Mouse (Mus musculus) left cerebral cortex, adult 8-10 months (tissue): Measurements from ENCODE around the gene P2ry12. TPM values are rescaled to one million over a fixed set of nuclear protein-coding genes. Genes with fewer than 3 reads are reported as not detected.

Experiments
- DNase-seq, 2 experiments: peaks; one replicate each; pipeline ENCODE4 v3.0.0; 2022; ENCODE audit warnings: low spot score in 2 of 2
- total RNA-seq, 4 experiments: library from RNA; stranded (reverse); gene quantifications; 2 replicates each; pipeline ENCODE4 v1.2.4; 2022

Gene P2ry12
- total RNA-seq, 4 experiments from 2014 or later, result 45.9 to 75.5 (median 56.3) TPM

DNA sequence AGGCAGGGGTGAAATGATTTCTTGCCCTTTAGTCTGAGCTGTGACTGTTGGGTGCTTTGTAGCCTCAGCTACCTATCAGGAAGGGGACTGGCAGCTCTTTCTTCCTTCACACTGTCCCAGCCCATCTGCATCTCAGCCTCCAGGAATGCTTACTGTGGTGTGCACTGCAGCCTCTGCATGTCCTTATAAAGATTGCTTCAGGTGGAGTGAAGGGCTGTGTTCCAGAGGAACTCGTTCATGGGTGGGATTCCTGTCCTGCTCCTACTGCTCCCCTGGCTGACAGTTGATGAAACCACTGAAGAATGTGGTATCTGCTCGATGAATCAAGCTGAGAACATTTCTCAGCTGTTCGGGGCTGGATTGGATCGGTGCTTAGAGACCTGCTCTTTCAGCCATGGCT, 75.3 kb downstream of the P2ry12 start:
- DNase-seq, result no peak

DNA sequence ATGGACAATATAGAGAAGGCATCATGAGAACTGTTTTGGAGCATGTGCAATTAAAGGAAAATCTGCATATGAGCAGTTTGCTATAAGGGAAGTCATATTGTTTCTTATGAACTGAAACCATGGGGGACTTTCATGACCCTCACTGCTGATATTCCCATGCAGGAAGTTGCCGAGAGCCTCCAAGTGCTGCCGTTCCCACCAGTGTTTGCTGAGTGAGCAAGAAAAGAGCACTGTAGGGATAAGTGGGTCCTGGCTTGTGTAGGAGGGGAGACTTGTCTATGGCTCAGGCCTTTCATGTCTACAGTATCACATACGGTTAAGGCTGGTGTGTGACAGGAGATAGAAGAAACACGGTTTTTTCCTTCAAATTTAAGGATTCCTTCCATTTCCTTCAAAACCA, 77.0 kb downstream of the P2ry12 start:
- no peak for DNase-seq

- DNase-seq, result no peak
Observed at GRCm38 (mm10) chr3:59182129-59182528, 80.5 kb downstream of the P2ry12 start.

DNA sequence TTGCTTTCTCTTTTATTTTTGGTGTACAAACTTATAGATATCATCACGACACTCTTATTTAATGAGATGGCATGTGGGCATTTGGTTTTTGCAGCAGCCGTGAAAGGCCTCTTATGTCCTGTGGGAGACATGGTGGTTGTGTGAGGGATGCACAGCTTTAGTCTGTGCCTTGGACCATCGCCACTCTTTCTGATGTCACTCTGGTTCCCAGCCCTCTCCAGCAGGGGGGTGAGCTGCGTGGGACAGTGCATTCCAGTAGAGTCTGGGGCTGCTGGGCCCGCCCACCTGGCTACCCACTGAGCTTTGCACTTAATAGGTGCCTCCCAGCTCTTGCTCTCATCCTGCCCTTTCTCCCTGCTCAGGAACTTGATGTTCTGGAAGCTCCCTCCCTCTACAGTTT, 81.5 kb downstream of the P2ry12 start:
- DNase-seq, result no peak

DNA sequence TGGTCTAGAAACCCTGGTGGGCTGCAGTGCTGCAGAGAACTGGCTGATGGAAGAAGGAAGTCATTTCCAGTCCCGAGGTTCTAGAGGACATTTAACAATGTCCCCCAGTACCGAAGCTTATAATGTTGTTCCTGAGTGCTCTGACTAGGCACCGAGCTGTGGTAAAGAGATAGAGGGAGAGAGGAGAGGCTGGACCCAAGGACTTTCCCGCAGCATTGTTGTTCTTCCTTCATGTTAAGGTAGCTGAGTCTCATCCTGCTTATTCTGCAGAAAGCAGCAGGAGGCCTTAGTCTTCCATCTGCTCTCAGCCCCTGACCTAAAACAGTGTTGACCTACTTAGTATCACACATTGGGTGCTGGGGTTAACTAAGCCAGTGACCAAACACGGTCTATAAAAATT, 85.8 kb downstream of the P2ry12 start:
- DNase-seq, result no peak

DNA sequence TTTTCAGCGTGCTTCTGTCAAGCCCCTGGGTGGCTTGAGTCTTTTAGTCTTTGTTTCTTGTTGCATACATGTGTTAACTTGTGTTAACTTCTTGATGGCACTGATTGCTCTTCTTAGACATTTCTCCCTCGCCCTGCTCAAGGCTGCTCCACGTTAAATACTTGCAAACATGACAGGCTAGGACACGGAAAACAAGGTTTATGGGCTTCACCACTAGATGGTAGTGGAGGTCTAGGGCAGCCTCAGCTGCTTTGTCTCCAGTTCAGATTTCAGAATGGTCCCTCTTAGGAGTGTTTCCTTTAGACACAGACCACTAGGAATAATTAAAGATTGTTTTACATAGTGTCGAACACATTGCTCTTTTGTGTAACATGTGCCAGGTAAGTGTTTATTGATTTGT, 87.4 kb downstream of the P2ry12 start:
- no peak for DNase-seq

- no peak for DNase-seq
Observed at GRCm38 (mm10) chr3:59174426-59175154, 88.1 kb downstream of the P2ry12 start.

GRCm38 (mm10) chr3:59169921-59170627, 92.6 kb downstream of the P2ry12 start:
- no peak for DNase-seq

DNA sequence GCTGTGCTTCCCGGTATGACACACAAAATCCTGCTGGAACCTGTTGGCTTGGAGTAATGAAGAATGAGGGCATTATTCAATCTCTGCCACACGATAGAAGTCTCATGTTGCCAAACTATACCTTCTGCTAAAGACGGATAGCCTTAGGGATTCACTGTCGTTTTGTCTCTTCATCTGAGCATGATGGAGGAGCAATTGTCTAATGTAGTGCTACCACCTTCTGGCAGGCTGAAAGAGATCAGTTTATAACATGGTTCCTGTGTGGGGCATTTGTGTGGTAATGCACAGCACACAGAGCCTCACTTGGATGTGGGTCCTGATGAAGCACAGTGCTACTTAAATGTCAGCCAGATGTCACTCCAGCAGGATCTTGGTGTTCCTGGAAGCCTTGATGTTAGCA, 93.5 kb downstream of the P2ry12 start:
- no peak for DNase-seq

- no peak for DNase-seq
Observed at GRCm38 (mm10) chr3:59168476-59168875, 94.2 kb downstream of the P2ry12 start.

DNA sequence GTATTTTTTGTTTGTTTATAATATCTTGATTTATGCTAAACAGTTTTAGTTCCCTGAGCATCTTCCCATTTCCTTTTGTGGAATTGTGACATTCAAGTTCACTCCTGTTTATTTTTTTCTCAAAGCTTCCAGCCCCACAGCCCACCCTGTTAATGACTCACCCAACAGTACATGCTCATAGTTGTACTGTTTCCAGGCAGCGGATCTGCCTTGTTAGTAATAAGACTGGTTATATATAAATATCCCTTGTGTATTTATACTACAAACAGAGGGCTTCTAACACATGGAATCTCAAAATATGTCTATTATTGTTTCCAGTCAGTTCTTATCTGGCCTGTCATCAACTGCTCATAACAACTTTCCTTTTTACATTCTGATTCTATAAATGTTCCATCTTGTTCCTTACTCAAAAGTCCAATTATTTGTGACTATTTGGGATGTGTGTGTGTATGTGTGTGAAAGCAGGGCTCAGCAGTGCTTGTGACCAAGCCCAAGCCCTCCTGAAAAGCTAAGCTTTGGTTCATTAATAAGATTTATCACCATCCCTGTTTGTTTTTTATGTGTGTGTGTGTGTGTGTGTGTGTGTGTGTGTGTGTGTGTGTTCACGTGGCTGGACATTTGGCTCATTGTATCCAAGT, 95.1 kb downstream of the P2ry12 start:
- DNase-seq, result peak in 1 of 2 experiments; percentile 26

Other genes with a start within 250 kb of the P2ry12 start
- gene Gpr171, start 161.1 kb downstream of the P2ry12 start, total RNA-seq, result not detected
- gene P2ry14, start 109.3 kb downstream of the P2ry12 start, total RNA-seq, result 1 to 10 TPM; 1.9 to 2.8 (median 2.2) TPM
- not detected for gene Gpr87, start 67.8 kb downstream of the P2ry12 start, total RNA-seq
- 10 to 100 TPM in 3 of 4 experiments, 1 to 10 TPM in 1; 10.0 to 17.6 (median 13.2) TPM for gene P2ry13, start 52.0 kb downstream of the P2ry12 start, total RNA-seq
- 1 to 10 TPM; 1.8 to 2.8 (median 2.7) TPM for gene Igsf10, start 81.5 kb upstream of the P2ry12 start, total RNA-seq